Mouse (Mus musculus) cortical plate, adult 2 months (tissue): ENCODE data around the gene Nudt6.

Experiments
- CTCF ChIP-seq: fragments of 200-500 bp; IDR thresholded peaks from 2 replicates; pipeline ENCODE4 v1.5.1; 2011; ENCODE audit warnings: mild to moderate bottlenecking, control low read depth, low read length; ENCODE audit not compliant: insufficient read depth; ENCODE audit errors: extremely low read depth
- POLR2A ChIP-seq: fragments of 200-500 bp; IDR thresholded peaks from 2 replicates; pipeline ENCODE4 v1.6.1; 2011; ENCODE audit warnings: mild to moderate bottlenecking, low read length, control low read depth; ENCODE audit not compliant: insufficient read depth; ENCODE audit errors: extremely low read depth

GRCm38 (mm10) chr3:37439770-37440169, 19.8 kb upstream of the Nudt6 start:
- TF ChIP-seq POLR2A (no peak), CTCF (no peak)
